Mouse (Mus musculus): ENCODE results near the gene Col4a2.

Col4a2 gene

DNA sequence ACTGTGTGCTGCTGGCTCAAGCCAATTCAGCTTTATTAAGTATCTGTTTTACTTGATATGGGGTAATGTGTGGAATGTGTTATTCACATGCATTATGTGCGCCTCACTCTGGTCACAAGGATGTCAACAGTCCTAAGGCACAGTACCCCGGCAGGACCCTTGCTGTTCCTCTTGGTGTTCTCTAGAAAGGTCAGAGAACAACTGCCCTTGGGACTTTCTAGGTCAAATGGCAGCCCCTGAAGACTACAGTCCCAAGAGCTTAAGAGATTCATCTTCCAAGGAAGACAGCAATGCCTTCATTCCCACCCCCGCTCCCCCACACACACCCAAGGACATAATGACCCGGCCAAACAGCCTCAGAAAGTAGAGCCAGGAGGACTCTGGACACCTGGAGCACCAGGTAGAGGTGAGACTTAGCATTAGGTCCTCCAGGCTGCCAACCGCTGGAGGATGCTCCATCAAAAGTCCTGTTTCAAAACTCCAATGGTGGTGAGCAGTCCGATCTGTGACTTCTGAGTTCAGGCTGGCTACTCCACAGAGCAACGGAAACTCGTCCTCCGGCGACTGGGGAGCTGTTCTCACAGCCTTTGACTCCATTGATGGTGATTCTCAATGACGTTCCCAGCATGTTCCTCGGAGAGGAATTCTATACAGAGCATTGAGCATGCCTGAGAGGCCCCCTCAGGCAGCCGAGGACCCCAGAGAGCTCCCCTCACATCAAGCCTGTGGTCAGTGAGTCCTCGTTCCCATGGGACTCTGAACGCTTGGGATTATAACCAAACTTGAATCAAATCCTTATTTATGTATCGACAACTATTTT is 65.0 kb downstream of the Col4a2 start:
- in situ Hi-C loops (cut with MboI; ENCODE audit: unreplicated experiment in 2 of 2), result loop anchor here in 1 of 2 experiments (25.0 kb wide), 1 partner anchor 340 kb away; no protein-coding TSS in a partner anchor

DNA sequence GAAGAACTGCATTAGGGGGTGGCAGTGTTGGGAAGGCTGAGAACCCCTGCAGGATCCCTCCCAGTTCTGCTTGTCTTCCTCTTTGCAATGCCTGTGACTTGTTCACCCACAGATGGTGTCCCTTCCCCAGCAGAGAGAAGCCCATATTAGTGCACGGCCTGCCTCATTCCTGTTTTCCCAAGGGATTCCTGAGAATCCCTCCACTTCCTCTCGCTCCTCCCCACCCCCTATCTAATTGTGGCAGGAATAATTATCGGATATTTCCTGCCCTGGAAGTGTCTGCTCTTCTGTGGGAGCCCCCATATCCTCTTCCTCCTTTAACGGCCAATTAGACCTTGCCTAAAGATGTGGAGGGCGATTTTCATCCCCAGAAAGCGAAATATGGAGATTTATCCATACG is 67.0 kb downstream of the Col4a2 start:
- in situ Hi-C loops (cut with MboI; ENCODE audit: unreplicated experiment in 2 of 2), result loop anchor here in 1 of 2 experiments (25.0 kb wide), 1 partner anchor 342 kb away; no protein-coding TSS in a partner anchor

DNA sequence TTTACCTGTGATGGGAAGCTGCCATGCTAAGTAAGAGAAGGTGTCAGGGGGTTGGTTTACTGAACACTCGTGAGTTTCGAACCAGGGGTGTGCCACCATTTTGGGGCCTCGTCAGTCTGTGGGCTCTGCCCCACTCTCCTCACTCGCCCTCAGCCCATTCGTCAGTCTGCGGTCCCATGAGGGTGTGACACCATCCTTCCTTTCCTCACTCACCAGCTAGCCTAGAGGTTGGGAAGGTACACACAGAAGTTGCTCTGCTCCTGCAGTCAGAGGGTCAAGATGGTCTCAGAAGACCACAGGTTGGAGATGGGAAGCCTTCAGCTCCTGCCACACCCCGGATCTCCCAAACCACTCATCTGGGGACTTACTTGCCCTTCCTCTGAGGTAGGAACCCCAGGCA is 68.9 kb downstream of the Col4a2 start:
- in situ Hi-C loops (cut with MboI; ENCODE audit: unreplicated experiment in 2 of 2), result loop anchor here in 1 of 2 experiments (25.0 kb wide), 1 partner anchor 344 kb away; no protein-coding TSS in a partner anchor

GRCm38 (mm10) chr8:11382059-11382810 is 69.6 kb downstream of the Col4a2 start:
- in situ Hi-C loops (cut with MboI; ENCODE audit: unreplicated experiment in 2 of 2), result loop anchor here in 1 of 2 experiments (25.0 kb wide), 1 partner anchor 345 kb away; no protein-coding TSS in a partner anchor

DNA sequence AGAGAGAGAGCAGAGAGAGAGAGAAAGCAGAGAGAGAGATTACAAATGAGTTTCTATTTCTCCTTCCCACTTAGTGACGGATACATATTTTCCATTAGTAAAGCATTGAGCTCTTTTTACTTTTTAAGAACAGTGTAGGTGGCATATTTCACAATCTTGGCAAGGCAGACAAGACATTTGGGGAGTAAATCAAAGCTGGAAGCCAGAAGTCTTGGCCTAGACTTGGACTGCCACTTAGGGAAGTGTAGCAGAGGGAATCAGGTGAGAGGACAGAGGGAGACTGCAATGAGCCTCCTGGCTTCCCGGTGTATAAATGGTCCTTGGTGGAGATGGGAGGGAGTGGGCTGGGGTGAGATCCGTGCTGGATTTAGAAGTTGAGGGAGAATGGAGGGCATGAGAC is 70.3 kb downstream of the Col4a2 start:
- in situ Hi-C loops (cut with MboI; ENCODE audit: unreplicated experiment in 2 of 2), result loop anchor here in 1 of 2 experiments (25.0 kb wide), 1 partner anchor 346 kb away; no protein-coding TSS in a partner anchor

DNA sequence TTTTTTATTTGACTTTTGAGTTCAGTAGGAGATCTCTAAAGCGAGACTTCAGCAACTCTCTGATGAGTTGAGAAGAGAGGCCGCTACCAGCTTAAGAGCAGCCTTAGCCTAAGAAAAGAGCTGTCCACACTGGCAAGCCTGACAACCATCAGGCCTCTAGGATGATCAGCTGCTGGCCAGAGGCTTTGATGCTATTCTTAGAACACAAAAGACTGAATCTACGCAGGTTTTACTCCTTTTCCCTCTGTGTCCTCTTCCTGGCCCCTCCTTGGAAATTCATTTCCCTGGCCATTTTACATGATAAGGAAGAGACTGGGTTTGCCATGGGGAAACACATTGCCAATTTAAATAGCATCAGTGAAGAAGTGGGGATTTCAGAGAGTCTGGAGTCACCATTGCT is 70.8 kb downstream of the Col4a2 start:
- in situ Hi-C loops (cut with MboI; ENCODE audit: unreplicated experiment in 2 of 2), result loop anchor here in 1 of 2 experiments (25.0 kb wide), 1 partner anchor 346 kb away; no protein-coding TSS in a partner anchor

DNA sequence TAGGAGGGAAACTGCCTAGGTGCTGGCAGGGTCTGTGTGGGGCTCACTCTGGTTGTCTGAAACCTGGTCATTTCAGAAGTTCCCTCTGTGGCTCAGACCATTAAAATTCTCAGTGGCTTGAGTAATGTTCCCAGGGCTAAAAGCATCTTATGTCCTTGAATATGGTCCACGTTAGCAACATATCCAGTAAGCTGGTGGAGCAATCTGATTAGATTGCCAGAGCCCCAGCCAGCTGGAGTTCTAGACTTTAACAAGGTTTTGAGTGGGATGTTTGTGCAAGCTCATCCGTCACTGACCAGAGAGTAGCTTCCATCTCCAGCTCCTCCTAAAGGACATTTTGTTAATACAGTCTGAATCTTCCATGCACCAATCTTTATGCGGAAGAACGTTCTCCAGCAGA is 72.2 kb downstream of the Col4a2 start:
- in situ Hi-C loops (cut with MboI; ENCODE audit: unreplicated experiment in 2 of 2), result loop anchor here in 1 of 2 experiments (25.0 kb wide), 1 partner anchor 348 kb away; no protein-coding TSS in a partner anchor

GRCm38 (mm10) chr8:11385272-11385905 is 72.8 kb downstream of the Col4a2 start:
- in situ Hi-C loops (cut with MboI; ENCODE audit: unreplicated experiment in 2 of 2), result loop anchor here in 1 of 2 experiments (25.0 kb wide), 1 partner anchor 348 kb away; no protein-coding TSS in a partner anchor

DNA sequence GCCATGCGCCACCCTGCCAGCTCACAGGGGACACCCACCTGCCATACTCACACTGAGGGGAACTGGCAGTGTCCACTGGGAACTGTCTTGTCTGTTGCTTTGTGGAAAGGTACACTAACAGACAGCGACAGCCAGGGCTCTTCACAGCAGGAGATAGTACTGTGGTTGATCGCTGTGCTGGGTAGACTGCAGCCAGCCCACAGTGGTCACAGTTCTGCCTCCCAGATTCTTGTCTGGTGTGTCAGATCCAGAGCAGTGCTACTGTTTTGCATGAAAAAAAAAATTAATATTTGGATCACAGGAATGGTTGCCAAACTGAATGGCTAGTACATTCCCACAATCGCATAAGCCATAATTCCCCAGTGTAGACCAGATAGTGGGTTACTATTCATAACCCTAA is 74.7 kb downstream of the Col4a2 start:
- in situ Hi-C loops (cut with MboI; ENCODE audit: unreplicated experiment in 2 of 2), result loop anchor here in 1 of 2 experiments (25.0 kb wide), 1 partner anchor 350 kb away; no protein-coding TSS in a partner anchor

- in situ Hi-C loops (cut with MboI; ENCODE audit: unreplicated experiment in 2 of 2), result loop anchor here (5.0 to 25.0 kb wide), 4 partner anchors 132 to 975 kb away; no protein-coding TSS in a partner anchor
Observed at GRCm38 (mm10) chr8:11389275-11390050, 76.9 kb downstream of the Col4a2 start.

DNA sequence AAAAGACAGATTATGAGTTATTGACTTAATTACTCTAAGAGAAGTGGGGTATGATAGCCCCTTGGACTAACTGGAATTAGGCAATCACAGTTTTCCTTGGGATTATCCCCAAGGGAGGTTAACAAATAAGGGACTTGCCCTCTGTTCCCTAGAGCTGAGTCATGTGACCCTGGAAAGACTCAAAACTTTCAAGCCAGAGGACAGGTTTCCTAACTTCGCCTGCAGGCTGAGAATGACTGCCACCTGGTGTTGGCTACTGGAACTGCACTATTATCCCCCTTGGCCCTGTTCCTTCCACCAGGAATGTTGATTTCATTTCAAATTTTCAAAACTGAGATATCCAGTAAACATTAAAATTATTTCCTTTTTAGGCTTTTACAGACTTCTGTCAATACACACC is 80.1 kb downstream of the Col4a2 start:
- in situ Hi-C loops (cut with MboI; ENCODE audit: unreplicated experiment in 2 of 2), result loop anchor here (5.0 to 25.0 kb wide), 4 partner anchors 135 to 978 kb away; no protein-coding TSS in a partner anchor

DNA sequence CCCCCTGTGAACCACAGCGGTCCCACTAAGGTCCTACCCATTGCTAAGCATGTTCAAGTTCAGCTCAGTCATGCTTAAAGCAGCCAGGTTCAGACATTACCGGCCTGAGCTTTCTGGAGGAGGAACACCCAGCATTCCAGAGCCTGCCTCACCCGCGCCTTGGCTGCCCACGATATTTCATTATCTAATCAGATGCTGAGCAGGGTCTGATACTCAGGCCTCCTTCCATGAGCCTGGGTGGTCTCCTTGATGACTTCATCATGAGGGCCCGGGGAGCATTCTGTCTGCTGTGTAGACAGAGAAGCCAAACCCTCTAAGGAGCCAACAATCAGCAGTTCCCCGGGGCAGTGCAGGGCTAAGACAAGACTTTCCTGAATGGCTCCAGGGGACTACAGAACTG is 80.6 kb downstream of the Col4a2 start:
- in situ Hi-C loops (cut with MboI; ENCODE audit: unreplicated experiment in 2 of 2), result loop anchor here (5.0 to 25.0 kb wide), 4 partner anchors 136 to 978 kb away; no protein-coding TSS in a partner anchor

DNA sequence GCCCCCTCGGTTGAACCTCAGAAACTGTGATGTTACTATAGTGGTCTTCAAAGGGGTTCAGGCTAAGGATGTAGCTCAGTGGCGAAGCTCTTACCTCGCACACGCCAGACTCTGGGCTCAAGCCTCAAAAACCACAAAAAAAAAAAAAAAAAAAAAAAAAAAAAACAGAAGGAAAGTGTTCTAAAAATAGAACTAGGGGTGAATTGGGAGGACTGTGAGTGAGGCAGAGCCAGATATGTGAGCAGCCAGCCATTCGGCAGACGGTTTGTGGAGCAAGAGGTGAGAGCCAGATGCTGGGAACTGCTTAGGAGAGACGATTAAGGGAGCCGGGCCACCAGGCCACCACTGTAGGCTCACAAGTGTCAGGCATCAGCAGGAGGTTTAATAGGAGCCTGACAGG is 81.0 kb downstream of the Col4a2 start:
- in situ Hi-C loops (cut with MboI; ENCODE audit: unreplicated experiment in 2 of 2), result loop anchor here (5.0 to 25.0 kb wide), 4 partner anchors 136 to 979 kb away; no protein-coding TSS in a partner anchor

GRCm38 (mm10) chr8:11394773-11395172 is 82.2 kb downstream of the Col4a2 start:
- in situ Hi-C loops (cut with MboI; ENCODE audit: unreplicated experiment in 2 of 2), result loop anchor here (5.0 to 25.0 kb wide), 4 partner anchors 137 to 980 kb away; no protein-coding TSS in a partner anchor

DNA sequence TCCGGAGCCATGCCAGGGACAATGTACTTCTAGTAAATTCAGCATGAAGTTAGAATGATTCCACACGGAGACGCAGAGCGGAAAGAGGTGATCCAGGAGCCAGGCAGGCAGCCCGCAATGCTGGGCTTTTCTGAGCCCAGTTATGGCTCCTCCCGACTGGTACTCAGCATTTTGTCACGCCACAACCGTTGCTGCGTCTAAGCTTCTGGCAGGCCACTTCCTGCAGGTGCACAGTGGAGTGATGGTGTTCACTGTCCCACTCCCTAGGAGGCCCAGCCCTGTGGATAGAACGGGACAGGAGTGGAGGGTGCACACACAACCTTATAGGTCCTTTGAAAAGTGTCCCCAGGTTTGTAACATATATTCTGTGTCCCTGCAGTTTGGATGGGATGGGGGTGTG is 83.0 kb downstream of the Col4a2 start:
- in situ Hi-C loops (cut with MboI; ENCODE audit: unreplicated experiment in 2 of 2), result loop anchor here (10.0 to 25.0 kb wide), 3 partner anchors 358 to 981 kb away; no protein-coding TSS in a partner anchor

DNA sequence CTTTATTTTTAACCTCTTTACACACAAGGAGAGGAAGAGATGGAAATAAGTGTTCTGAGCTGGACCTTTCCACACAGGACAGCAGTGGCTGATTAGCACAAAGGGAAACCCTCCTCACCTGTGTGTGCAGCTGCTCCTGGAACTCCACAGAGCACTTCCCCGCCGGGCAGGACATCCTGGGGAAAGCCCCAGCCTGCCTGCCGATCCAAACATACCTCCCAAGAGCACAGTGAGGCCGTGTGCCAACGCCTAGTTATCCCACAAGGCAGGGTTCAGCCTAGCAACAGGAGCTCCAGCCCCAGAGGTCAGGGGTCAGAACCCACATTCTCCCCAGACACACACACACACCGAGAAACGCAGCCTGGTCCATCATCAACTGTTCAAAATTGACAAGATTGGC is 83.5 kb downstream of the Col4a2 start:
- in situ Hi-C loops (cut with MboI; ENCODE audit: unreplicated experiment in 2 of 2), result loop anchor here (10.0 to 25.0 kb wide), 3 partner anchors 359 to 981 kb away; no protein-coding TSS in a partner anchor

DNA sequence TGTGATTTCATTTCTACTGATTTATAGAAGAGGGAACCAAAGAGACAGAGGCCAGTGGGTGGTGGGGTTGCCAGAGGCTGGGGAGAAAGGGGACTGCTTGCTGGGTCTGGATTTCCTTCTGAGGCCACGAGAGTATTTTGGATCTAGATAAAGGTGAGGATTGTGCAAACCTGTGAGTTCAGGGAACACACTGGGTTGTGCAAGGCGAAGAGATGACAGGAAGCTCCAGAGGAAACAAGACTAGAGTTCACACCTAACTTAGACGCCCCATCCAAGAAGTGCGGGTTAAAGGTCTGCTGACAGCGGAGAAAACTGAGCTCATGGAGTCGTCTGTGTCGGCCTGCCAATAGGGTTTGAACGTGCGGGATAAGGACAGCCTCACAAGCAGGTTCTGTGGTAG is 84.5 kb downstream of the Col4a2 start:
- in situ Hi-C loops (cut with MboI; ENCODE audit: unreplicated experiment in 2 of 2), result loop anchor here (10.0 to 25.0 kb wide), 3 partner anchors 360 to 982 kb away; no protein-coding TSS in a partner anchor

- in situ Hi-C loops (cut with MboI; ENCODE audit: unreplicated experiment in 2 of 2), result loop anchor here (10.0 to 25.0 kb wide), 3 partner anchors 362 to 985 kb away; no protein-coding TSS in a partner anchor
Observed at GRCm38 (mm10) chr8:11399706-11400105, 87.1 kb downstream of the Col4a2 start.

- in situ Hi-C loops (cut with MboI; ENCODE audit: unreplicated experiment in 2 of 2), result no loop called here
Observed at GRCm38 (mm10) chr8:11400244-11400643, 87.6 kb downstream of the Col4a2 start.

All from v-Abl transformed pro-B cells (cell line).